Mouse (Mus musculus) R1 (cell line): Measurements from ENCODE around the gene Ggt5.
A peak's percentile ranks its signal among the peaks of the same experiment; 100 is the strongest.

Experiments used
- DNase-seq: peaks from one replicate; pipeline ENCODE4 v3.0.0-alpha.2; 2018; ENCODE audit warnings: low read depth, low spot score

Gene Ggt5

DNA sequence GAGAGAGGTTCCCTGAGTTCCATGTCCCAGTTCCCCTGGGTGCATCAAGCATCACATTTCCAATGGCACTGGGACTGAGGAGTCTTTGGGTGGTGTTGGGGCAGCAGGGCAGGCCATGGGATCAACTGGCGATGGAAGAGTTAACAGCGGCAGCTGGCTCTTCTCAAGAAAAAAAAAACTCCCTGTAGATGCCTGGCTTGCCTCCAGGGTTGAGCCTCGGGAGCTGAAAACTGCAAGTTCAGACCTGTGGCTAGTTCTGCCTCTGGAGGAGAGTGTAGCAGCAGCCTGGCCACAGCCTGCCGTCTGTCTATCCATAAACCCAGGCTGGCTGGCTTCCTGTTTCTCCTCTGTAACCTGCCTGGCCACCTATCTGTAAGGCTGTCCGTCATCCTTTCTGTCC, at the start of gene Ggt5:
Ggt5 (plus strand) TSS at position 212 of the 400 bp plus-strand sequence.
- no peak for DNase-seq

DNA sequence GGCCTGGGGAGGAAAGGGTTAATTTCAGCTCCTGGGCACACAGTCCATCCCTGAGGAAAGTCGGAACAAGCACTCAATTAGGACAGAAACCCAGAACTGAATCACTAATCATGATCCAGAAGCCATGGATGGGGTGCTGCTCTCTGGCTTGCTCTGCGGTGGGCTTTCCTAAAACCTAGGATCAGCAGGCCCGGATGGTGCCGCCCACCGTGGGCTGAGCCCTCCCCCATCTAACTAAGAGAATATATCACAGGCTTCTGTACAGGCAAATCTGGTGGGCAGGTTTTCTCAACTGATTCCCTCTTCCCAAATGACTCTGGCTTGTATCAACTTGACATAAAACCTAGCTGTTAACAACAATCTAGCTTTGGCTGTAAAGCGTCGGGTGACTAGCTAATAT, 41.2 kb upstream of the Ggt5 start:
- no peak for DNase-seq

DNA sequence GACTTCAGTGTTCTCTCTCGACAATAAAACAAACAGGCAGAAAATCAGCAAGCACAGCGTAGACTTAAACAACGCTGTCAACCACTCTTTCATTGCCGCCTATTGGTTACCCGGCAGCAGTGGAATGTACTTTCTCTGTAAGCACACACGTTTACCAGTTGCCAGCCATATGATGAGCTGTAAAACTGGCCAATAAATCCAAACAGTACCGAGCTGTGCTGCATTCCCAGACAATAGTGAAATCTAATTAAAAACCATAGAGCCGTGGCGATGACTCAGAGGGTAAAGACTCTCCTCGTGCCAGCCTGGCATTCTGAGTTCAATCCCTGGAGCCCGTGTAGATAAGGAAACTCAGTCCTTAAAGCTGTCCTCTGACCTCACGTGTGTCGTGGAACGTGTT, 40.7 kb upstream of the Ggt5 start:
- no peak for DNase-seq

DNA sequence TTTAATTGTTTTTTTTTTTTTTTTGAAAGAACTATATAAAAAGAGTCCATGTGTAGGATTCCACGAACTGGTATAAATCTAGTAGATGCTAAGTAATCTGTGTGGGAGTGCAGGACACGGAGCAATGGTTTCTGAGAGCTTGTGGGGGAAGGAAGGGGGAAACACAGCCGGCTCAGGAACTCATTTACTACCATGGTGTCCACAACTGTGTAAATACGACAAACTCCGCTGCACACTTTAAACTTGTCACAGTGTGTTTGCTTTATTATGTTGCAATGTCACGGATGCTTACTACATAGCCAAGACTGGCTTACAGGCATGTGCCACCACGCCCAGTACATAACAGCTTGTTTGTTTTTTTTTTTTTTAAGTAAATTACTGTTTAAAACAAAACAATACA, 39.3 kb upstream of the Ggt5 start:
- no peak for DNase-seq

DNA sequence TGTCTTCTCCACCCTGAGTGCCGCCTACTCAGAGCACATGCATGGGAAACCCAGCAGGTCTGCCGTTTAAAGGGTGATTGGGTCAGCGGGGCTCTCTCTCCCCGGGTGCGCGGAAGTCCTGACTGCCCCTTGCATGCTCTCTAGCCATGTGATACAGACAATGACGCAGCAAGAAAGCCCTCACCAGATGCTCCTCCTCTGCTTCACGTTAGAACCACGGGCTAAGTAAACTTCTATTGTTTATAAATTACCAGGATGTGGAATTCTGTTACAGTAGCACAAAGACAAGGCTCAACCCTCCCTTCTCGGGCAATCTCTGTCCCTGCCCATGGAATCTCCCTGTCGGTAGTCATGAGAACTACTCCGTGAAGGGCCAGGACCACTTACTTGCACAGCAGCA, 38.0 kb upstream of the Ggt5 start:
- peak; percentile 73 for DNase-seq

GRCm38 (mm10) chr10:75552106-75552505, 37.0 kb upstream of the Ggt5 start:
- DNase-seq, result no peak

DNA sequence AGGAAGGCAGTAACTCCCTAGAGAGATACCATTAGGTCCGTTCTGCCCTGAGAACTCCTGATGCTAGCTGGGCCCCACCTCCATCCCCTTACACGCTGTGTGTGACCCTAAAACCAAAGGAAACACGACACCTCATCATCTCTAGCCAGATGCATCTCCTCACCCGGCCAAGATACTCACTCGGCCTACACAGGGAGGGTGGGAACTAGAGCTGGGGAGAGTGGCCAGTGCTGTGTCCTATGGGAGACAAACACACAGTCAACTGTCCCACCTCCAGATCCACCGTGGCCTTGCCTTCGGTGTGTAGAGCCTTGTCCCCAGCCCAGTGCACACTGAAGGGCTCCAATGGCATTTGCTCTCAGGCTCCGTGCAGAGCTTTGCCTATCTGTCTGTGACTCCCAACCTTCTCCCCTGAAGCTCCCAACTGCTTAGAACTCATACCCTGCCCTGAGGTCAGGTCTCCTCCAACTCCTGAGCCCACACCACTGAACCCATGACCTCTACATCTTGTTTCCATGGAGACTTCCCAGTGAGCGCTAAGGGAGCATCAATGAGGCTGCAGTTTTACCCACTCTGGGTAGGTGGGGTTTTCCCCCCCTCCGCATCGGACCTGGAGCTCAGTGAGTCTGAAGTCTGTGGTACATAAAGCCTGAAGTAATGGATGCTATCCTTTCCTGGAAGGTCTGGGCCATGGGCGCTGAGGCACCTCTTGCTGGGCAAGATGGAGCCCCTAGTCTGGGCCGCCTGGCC, 36.3 kb upstream of the Ggt5 start:
- DNase-seq, result peak; percentile 77

DNA sequence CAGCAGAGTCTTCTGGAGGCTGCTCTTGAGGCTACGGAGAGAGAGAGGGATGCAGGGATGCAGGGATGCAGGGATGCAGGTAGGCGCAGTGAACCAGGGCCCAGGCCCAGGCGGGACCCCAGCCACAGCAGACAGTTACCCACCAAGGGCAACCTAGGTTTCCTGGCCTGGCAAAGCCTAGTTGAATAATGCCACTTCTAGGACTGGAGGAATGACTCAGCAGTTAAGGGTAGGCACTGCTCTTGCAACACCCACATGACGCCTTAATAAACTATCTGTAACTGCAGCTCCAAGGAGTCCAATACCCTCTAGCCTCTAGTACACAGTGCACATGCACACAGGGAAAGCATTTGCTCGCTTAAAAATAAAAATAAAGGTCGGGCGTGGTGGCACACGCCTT, 35.0 kb upstream of the Ggt5 start:
- no peak for DNase-seq

DNA sequence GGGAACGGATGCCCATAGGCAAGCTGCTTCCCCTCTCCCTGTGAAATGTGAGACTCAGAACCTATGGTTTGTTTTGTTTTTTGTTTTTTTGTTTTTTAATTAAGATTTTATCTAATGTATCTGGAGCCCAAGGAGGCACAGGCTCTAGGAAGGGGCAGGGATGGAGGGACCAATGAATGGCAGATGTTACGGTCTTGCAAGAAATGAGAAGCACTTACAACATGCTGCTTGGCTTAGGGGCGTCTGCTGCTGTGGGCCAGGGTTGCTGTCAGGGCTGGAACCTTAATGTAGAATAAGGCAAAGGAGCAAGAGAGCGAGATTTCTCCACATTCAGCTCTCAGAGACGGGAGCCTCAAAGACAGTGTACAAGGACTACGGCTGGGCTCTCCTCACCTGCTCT, 33.6 kb upstream of the Ggt5 start:
- DNase-seq, result no peak

GRCm38 (mm10) chr10:75556026-75556425, 33.1 kb upstream of the Ggt5 start:
- no peak for DNase-seq

- no peak for DNase-seq
Measured at GRCm38 (mm10) chr10:75558515-75558914, 30.6 kb upstream of the Ggt5 start.

- no peak for DNase-seq
Measured at GRCm38 (mm10) chr10:75559041-75559675, 30.0 kb upstream of the Ggt5 start.

DNA sequence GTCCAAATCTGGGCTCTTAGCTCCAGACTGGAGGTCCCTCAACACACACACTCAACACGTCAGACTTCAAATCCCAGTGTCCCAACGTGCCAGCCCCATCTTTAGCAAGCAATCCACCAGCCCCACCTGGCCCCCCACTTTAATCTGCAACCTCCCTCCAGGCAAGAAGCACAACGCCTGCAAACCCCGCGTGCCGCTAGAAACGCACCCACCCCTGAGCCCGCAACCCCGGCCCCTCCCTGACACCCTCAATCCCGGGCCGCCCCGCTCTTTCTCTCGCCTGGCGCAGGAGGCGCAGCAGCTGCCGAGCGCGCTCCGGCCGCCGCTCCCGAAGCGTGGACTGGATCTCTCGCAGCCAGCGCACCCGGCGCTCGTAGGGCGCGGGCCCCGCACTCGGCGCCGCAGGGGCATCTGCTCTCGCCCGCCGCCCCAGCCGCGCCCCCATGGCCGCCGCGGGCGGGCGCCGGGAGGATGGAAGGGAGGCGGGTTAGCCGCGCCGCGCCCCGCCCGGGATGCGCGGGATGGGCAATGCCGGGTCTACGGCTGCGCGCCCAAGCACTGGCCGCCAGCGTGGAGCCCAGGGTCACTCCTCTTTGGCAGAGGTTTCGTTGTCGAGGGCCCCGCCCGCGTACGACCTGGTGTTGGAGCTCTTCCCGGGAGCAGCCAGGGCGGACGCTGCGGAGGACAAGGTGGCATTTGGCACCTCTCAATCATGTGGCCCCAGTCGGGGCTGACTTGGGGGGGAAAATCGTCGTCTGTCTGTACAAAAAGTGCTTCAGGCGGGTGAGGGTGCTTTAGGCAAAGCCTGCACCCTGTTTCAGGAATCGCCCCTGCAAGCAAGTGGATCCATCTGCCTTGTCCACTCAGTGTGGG, 29.2 kb upstream of the Ggt5 start, which contains the start of gene Lrrc75b:
Lrrc75b (minus strand) TSS at position 655 of the 873 bp plus-strand sequence.
- no peak for DNase-seq

DNA sequence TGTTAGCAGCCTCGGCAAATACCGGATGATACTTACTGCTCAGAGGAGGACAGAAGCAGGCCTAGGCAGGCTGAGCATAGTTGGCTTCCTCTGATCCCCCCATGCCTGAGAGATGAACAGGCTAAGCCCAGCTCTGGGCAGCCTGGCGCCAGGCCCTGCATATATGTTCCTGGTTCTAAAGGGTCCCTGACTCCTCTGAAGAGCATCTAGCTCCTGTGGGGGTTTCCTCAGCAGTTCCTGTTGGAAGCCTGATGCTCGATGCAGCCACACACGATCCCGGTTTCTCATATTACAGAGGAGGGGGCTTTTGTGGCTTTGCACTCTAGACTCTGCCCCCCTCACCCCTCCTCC, 28.6 kb upstream of the Ggt5 start:
- no peak for DNase-seq

DNA sequence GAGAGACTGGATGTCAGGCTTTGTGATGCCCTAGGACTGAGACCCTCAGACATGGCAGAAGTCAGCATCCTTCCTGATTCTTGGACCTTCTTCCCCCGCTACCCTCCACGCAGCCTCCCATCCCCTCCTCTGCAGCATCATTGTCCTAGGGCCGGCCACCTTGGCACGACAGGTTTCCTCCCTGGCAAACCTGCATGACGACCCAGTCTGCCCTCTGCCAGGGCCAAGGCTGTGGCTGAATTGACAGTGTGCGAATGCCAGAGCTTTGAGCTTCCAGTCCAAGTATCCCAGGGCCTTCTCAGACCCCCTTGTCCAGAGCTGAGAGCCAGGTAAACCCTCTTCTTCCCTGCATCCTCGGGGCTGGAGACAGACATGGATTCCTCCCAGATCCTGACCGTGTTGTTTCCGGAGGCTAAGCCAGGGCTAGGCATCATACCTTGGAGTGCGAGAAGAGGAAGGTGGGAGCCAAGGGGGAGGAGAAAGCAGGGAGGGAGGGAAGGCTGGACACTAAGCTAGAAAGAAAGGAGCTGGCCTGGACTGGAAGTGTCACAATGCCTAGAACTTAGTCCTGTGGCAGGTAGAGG, 28.0 kb upstream of the Ggt5 start, which contains the start of gene Ggt1:
Ggt1 (plus strand) TSS at position 534 of the 584 bp plus-strand sequence.
- DNase-seq, result no peak

GRCm38 (mm10) chr10:75562596-75562995, 26.5 kb upstream of the Ggt5 start:
- DNase-seq, result peak; percentile 40

DNA sequence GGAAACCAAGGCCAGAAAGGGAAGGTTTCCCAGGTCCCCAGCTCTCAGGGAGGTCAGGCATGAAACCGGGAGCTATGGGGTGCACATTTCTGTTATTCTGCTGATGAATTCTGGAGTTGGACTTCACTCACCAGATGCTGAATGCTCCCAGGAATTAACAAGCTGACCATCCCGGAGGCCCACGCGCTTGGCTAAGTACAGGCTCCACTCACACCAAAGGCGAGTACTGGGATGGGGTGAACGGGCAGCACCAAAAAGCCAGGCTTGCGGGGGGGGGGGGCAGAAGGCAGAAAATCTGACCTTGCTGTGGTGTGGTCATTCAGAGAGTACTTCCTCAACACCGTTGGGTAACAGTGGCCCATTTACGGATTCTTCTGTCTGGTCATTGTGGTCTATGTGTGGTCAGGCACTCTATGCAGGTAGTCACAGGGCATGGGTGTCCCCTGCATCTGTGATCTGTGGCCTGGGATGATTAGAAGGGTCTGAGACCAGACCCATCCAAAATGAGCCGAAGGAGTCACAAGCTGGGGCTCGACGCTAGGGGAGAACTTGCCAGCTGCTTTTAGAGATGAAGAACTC, 24.4 kb upstream of the Ggt5 start:
- no peak for DNase-seq

DNA sequence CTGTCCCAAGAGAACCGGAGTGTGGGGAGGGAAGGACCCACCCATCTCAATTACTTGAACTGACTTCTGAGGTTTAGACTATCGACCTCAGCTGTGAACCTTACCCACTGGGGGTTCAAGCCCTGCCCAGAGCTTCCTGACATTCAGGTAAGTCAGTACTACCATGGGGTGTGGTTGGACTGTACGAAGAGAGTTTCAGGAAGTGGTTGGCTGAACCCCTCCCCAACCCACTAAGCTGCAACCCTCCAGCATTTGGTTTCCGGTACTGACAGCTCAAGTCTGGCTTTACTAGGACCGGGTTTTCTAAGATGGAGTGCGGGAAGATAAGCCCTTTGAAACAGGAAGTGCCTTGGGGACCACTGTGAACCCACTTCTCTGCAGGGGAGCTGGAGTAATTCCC, 23.7 kb upstream of the Ggt5 start:
- DNase-seq, result peak; percentile 46

- DNase-seq, result no peak
Measured at GRCm38 (mm10) chr10:75565906-75566305, 23.2 kb upstream of the Ggt5 start.

- no peak for DNase-seq
Measured at GRCm38 (mm10) chr10:75566321-75566720, 22.8 kb upstream of the Ggt5 start.

GRCm38 (mm10) chr10:75566765-75567164, 22.4 kb upstream of the Ggt5 start:
- peak; percentile 60 for DNase-seq

DNA sequence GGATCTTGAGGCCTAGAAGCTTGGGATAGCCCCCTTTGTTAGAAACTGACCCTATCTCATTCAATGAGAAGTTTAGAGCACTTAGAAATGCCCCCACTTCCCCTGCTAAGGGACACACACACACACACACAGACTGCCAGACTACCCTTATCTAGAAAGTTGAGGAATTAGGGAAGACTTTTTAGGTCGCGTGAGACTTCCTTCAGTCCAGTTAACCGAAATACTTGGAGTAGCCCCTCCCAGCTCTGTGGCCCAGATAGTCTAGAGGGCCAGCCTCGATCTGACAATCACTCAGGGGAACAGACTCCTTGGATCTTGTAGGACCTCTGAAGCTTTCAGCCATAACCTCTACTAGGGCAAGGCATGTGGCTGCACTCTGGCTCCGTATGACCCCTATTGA, 21.1 kb upstream of the Ggt5 start:
- no peak for DNase-seq
